Mouse (Mus musculus) layer of hippocampus, postnatal 10 days (tissue): ENCODE results near the gene U90926. TPM values are rescaled to one million over a fixed set of nuclear protein-coding genes. Genes with fewer than 3 reads are reported as not detected.
A peak's percentile ranks its signal among the peaks of the same experiment; 100 is the strongest.

ENCODE experiments used
- DNase-seq, 2 experiments: peaks; one replicate each; pipeline ENCODE4 v3.0.0; 2021; ENCODE audit warnings: low spot score in 2 of 2
- total RNA-seq, 2 experiments: library from RNA; stranded (reverse); gene quantifications; 2 replicates each; pipeline ENCODE4 v1.2.3; 2021

Gene U90926
- total RNA-seq, 2 experiments from 2014 or later = not detected

DNA sequence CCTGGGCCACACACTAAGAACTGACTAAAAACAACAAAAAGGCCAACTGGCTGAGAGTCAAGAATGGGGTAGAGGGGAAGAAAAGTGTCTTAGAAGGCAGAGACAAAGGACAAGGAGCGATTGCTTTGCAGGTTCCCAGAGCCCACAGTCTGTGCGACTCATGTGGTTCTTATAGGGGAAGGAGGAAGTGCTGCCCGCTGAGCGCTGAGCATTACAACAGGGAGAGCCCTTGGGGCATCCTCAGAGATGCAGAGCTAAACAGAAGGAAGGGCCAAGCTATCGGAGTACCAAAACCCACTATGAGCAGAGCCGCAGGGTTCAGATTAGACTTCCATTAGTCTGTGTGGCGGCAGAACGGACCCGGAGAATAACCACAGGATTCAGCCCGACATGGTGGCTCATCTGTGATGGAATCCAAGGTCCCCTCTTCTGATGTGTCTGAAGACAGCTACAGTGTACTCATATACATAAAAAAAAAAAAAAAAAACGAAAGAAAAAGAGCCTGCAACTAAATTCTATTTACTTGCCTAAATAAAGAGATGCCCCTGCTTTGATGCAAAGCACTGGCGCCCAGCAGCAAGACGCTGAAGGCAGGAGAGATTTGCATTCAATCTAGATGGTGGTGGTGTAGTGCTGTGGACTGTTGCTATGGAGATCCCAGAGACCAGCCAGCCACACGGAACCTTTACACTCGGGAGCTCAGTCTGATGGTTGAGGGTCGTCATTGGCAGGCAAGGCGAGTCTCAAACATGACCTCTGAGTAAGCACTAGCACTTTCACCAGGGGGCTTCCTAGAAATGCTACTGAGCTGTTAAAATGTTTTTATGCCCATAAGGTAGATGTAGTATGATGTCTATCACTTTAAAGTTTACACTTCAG is 3.9 kb upstream of the U90926 start:
- no peak for DNase-seq

DNA sequence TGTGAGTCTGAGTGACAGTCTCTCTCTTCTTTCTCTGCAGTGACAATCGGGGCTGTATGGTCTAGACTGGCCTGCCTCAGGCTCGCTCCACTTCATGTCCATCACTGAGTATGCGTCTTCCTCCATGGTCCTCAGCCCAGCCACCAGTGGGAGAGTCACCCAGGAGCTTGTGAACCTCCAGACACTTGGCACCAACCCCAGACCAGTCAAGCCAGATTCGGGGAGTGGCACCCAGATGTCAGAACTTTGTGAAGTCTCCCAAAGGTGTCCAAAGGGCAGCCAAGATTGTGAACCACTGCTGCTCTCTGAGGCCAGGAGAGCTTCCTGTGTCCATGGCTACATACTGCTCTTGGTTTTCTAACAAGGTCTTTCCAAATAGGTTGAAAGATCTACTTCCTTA is 3.0 kb downstream of the U90926 start:
- DNase-seq = no peak

DNA sequence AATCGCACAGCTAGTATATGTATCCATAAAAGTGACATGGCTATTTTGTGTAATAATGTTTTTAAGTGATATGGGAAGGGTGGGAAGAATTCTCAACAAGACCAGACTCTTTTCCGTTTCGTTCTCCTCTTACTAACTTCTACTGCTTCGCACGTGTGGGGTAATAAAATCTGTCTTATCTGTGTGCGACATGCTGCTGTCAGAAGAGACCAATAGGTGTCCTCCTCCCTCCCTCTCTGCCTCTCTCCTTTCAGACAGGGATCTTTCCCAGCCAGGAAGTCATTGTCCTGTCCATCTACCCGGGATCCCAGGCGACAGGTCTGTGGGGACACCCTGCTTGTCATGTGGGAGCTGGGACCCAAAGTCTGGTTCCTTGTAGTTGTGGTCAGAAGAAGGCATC is 5.0 kb downstream of the U90926 start:
- DNase-seq = no peak

DNA sequence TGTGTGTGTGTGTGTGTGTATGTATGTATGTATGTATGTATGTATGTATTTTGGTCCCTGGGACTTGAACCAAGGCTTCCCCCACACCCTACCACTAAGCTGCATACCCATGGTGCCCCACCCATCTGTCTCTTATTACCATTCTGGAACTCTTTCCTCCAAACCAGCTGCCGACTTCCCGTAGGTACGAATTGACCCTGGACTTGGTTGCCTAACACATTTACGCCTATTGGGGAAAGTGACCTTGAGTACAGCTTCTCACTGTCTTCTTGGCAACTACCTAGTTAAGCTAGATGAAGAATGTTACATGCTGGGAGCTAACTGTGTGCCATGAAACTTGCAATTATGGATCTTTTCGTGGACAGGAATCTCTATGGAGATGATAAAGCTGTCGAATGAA is 9.1 kb downstream of the U90926 start:
- no peak for DNase-seq

DNA sequence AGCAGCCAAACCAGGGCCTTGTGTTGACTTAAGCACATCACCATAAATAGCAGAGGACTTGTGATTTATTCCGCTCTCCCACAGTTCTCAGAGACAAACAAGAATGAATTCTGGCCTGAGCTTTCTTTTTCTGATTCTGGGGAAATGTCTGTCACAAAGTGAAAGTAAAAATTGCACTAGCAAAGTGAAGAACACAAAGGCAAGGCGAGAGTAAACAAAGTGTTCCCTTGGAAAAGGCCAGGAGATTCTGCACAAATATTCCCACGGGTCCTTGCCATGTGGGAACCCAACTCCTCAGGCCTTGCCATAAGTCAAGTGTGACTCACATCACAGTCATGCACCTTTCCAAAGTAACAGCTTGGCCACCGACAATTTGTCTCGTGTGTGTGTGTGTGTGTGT is 9.5 kb downstream of the U90926 start:
- DNase-seq = no peak

DNA sequence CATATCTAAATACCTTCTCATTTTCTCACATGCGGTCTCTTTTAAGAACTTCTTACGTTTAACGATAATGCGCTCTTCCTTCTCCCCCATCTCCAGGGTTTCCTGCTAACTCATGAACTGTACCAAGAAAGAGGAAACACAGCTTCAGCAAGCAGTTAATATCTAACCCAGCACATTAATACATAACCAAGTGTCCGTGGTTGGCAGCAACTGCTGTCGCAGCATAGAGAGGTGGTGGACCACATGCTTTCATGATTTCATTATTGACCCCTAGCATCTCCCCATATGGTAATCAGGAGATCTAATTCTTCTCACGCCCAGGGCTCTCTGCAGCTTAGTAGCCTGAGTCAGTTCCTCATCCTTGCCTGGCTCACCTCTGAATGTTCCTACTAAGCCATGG is 10.0 kb downstream of the U90926 start:
- DNase-seq = no peak

DNA sequence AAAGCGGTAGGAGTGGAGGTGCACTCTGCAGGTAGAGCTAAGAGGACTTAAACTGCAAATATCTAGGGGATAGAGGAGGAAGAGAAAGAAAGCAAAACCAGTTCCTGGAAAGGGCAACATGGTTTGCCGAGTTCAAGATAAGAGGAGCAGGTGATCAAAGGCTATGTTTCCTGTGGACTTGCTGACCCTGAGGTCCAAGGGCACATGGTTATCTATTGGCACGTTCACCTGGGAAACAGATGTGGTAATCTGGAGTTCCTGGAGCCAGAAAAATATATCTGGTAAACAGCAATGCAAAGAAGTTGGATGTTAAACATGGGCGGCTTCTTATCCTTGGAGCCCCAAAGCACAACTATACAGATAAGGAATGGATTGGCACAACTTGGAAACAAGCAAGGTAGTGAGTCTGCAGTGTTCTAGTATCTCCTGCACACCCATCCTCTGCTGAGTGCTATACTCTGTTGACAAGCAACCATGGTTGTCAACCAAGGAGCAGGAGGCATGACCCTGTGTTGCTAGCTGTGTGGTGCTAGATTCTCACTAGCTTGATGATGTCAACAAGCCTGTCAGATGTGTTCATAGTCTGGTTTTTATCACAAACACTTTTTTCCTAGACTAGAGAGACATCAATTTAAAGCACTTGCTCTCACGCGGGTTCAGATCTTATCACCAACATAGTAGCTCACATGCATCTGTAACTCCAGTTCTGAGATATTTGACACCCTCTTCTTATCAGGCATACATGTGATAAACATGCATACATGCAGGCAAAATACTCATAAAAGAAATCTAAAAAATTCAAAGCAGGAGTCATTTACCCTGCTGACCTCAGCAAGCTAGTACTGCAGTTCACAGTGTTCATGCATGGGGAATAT is 10.8 kb downstream of the U90926 start:
- no peak for DNase-seq

DNA sequence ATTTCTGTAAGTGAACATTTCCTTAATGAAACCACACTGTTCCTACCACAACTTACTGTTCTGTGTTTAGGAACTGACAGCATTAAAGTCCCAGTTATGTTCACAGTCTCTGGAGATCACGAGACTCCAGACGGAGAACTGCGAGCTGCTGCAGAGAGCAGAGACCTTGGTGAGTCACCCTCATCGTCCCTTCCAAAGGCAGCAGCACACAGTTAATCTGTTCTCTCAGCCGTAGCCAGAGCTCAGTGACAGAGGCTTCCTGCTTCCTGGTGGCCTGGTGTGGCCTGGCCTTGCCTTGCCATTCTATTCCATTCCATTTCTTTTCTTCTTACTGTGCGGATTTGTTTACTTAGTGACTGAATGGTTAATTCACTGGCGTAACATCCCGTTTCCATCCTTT is 16.9 kb downstream of the U90926 start:
- no peak for DNase-seq

DNA sequence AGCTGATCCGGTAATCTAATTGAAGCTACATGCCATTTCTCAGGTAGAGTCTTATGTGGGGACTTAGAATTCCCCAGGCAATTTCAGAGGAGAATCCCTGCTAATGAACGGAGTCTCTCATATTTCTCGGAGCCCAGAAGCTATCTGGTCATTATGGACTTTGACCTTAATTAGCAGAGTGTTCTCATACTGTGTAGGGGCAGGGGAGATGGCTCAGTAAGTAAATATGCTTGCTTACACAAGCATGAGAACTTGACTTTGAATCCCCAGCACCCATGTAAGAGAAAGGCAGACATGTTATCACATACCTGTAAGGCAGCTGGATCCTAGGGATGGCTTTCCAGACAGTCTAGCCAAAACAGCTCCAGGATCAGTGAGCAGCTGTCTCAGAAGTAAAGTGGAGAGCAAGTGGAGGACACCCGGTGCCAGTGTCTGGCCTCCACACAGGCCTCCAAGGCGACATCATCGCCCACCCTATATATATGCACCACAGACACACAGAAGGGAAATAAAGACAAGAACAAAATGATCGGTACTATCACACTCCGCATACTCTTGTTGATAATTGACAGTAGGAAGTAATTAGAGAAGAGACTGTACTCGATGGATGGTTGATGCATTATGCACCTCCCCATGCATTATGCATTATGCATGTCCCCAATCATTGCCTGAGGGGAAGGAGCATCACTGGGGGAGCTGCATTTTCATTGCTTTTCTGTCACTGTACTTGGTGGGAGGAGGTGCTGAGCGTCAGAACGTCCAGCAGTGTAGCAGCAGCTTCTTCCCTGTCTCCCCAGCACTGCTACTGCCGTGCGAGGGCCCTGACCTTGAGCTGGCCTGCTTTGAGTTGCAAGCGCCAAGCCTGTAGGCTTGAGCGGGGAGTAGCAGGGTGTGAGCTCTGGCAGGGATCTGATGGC is 18.1 kb downstream of the U90926 start:
- no peak for DNase-seq

DNA sequence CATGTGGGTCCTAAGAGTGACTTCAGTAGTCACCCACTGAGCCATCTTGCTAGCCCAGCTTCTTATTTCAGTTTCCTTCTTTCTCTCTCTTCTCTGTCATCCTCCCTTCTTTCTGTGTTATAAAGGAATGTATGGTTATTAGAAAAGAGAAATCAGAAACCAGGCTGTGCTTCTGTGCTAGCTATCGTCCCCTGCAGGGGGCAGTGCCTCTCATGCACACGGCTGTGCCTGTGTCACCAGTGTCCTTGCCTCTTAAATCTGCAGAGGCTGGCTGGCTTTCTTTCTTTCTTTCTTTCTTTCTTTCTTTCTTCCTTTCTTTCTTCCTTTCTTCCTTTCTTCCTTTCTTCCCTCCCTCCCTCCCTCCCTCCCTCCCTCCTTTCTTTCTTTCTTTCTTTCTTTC is 19.5 kb downstream of the U90926 start:
- DNase-seq = peak; percentile 21 to 48

DNA sequence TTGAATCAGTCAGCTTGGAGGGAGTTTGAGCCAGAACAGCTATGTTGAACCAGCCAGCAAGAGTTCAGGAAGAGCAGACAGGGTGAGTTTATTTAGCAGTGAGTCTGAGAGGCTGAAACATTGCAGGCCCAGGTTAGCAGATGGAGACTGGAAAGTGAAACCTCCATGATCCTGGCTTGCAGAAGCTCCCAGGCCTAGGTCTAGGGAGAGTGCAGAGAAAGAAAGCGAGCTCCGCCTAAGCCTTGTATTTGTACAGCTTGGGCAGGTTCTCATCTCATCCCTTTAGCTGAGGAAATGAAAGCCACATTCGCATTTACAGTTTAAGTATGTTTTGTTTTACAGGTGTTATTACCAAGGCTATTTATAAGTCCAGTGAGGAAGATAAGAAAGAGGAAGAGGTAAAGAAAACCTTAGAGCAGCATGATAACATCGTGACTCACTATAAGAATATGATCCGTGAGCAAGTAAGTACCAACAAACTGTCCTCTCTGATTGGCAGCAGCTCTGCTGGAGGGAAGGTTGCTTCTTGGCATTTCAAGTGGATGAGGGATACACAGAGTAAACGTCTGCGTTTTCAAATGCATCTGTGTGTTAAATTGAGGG is 26.2 kb downstream of the U90926 start:
- no peak for DNase-seq

DNA sequence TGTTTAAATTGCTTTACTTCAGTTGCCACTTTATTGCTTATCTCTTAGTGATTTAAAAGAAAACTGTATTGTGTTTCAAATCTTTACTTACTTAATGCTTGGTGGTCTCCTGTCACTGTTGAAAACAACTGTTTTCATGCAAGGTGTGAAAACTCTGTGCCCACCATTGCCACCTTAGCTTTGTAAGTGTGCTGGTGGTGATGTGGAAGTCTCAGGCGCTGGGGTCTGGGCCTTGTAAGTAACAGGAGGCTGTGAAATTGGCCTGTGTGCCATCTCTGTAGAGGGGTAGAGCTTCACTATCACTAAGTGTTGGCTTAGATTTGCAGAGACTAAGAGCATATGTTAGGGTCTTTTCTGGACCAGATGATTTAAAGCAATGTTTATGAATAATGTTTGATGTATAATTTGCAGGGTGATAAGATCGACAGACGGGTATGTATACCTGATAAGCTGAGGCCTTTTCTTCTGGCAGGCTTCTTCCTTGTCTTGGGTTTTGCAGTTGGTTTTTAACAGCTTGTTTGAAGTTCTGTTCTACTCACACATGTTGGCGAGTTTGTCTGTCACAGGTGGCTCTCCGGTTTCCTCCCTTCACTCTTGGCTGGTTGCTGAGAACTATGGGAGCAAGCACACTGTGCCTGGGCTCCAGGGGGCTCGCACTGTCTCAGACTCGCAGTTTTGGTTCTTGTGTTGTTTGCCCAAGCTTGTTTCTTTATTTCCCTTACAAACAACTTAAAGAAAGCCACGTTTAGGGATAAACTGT is 32.0 kb downstream of the U90926 start:
- no peak for DNase-seq

DNA sequence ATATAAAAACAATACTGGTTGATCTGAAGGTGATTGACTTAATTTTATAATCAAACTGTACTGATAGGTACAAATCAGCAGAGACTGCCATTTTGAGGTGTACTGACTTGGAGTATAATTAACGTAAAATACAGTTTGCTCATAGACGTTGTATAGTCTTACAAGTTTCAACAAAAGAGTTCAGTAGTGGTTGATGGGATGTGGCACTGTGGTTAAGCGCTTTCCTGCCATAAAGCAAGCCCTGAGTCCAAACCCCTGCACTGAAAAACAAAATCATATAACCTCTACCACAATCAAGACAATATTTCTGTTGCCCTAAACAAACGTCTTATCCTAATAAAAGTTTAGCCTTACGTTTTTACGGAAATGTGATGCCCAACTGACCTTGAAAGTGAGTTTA is 49.2 kb downstream of the U90926 start:
- no peak for DNase-seq

Other genes starting within 250 kb of the U90926 start
- under 1 TPM in 1 of 2 experiments, not detected in 1; 0.22 TPM for gene Odaph, start 227.9 kb downstream of the U90926 start, total RNA-seq
- 10 to 100 TPM; 84.3 to 87.2 TPM for gene Cdkl2, start 171.5 kb downstream of the U90926 start, total RNA-seq
- 100 to 1,000 TPM; 178 to 181 TPM for gene G3bp2, start 131.7 kb downstream of the U90926 start, total RNA-seq
- 10 to 100 TPM; 67.4 to 68.2 TPM for gene Uso1, start 77.5 kb downstream of the U90926 start, total RNA-seq
- under 1 TPM in 1 of 2 experiments, not detected in 1; 0.40 TPM for gene Ppef2, start 40.9 kb upstream of the U90926 start, total RNA-seq
- gene Naaa, start 62.8 kb upstream of the U90926 start, total RNA-seq = 10 to 100 TPM; 28.8 to 32.0 TPM
- gene Sdad1, start 95.1 kb upstream of the U90926 start, total RNA-seq = 10 to 100 TPM; 23.7 to 25.9 TPM
- gene Cxcl9, start 112.7 kb upstream of the U90926 start, total RNA-seq = not detected
- 1 to 10 TPM; 6.7 to 9.5 TPM for gene Art3, start 116.4 kb upstream of the U90926 start, total RNA-seq
- gene Cxcl10, start 133.5 kb upstream of the U90926 start, total RNA-seq = not detected
- gene Nup54, start 219.8 kb upstream of the U90926 start, total RNA-seq = 10 to 100 TPM; 33.9 to 41.7 TPM